Mouse (Mus musculus): ENCODE data around the gene Gm3233. TPM values are rescaled to one million over a fixed set of nuclear protein-coding genes. Genes with fewer than 3 reads are reported as not detected.
"Not testable (repeated sequence)": the region's sequence is repeated elsewhere in the genome, so short reads cannot be mapped to it uniquely, and the experiment has no call there.

Gene Gm3233
- polyA plus RNA-seq (2012; rRNA removed): not detected in 2 replicates

DNA sequence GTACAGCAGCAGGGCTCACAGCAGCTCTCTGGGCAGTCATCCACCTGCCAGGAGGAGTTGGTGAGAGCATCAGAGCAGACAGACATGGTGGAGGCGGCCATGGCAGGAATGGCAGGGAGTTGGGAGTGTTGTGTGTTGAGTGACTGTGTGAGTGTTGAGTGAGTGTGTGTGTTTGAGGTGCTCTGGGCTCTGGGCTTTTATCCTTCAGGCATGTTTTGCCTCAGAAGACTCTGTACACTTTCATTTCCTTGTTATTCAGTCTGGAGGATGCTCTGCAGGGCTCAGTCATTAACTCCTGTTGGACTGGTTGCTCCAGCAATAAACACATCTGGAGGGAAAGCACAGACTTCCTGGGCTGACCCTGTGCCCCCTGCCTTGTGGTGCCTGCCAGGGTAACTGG is at the start of gene Gm3233:
Gene Gm3233 (minus strand): TSS at position 101 of the 400 bp plus-strand sequence.
- not testable (repeated sequence) for H3K27ac ChIP-seq (ENCODE audit: insufficient read depth, low read length); H3K27me3 ChIP-seq (ENCODE audit: control insufficient read depth, insufficient read depth, low read length); H3K4me1 ChIP-seq (ENCODE audit: control insufficient read depth, insufficient read depth, insufficient read length); DNase-seq (ENCODE audit: low read depth in 1 of 2, low spot score in 2 of 2); H3K4me3 ChIP-seq (ENCODE audit: extremely low read depth, insufficient read depth, insufficient read length); H3K36me3 ChIP-seq (ENCODE audit: control insufficient read depth, insufficient read depth, low read length)
- no CpG with 5 or more reads among the region's 1 CpGs for WGBS

DNA sequence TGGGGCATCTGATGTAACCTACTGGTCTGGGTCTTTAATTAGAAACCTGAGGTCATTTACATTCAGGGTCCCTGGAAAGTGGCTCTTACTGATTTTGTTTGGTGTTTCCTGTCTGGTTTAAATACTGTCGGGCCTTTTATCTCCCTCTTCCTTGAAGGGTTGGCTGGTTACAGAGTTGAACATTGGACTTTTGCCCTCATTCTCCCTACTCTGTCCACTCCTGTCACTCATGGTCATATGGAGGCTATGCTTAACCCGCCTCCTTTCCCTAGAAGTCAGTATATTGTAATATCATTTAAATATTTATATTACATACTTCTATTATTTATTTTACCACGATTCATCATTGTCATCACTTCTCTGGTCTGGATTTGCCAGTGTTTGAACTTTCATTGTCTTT is 44.6 kb upstream of the Gm3233 start:
- WGBS: 59% methylated on average over 3 of the region's 3 CpGs
- TF ChIP-seq CTCF (IDR thresholded peaks at IDR 0.05; ENCODE audit: extremely low read depth, insufficient read depth, insufficient read length, insufficient replicate concordance) (no peak), POLR2A (IDR thresholded peaks at IDR 0.05; ENCODE audit: low read depth, low read length) (no peak)
- H3K27ac ChIP-seq (ENCODE audit: insufficient read depth, low read length): no peak overlapping the region
- no peak overlapping the region for H3K4me3 ChIP-seq (ENCODE audit: extremely low read depth, insufficient read depth, insufficient read length)
- H3K36me3 ChIP-seq (ENCODE audit: control insufficient read depth, insufficient read depth, low read length): no peaks in the 10 kb centered on the region
- no peak for DNase-seq (ENCODE audit: low read depth in 1 of 2, low spot score in 2 of 2)
- H3K27me3 ChIP-seq (ENCODE audit: control insufficient read depth, insufficient read depth, low read length): no peaks in the 10 kb centered on the region
- no peaks in the 10 kb centered on the region for H3K4me1 ChIP-seq (ENCODE audit: control insufficient read depth, insufficient read depth, insufficient read length)

DNA sequence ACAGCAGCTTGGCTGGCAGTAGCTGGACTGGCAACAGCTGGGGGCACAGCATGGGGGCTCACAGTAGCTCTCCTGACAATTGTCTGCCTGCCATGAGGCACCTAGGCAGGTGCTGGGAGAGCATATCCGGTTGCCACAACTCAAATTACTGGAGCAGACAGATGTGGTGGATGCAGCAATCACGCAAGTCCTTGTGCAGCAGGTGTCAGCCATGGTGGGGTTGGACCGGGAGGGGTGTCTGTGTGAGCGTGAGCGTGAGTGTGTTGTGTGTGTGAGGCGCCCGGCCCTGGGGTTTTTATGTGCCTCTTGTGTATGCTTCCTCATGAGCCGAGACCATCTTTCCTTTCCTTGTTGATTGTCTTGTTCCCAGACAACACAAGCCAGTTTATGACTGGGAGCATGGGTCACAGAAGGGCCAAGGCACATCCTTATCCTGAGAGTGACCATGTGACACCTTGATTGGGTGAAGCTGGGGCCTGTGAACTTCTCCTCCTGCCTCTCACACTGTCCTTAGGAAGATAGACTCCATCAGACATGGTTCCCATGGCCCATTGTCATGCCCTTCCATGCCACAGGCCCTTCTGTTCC is 39.5 kb upstream of the Gm3233 start, which contains the start of gene Gm19668:
Gene Gm19668 (minus strand): TSS at position 213 of the 588 bp plus-strand sequence.
- no peaks in the 10 kb centered on the region for H3K27me3 ChIP-seq (ENCODE audit: control insufficient read depth, insufficient read depth, low read length)
- H3K27ac ChIP-seq (ENCODE audit: insufficient read depth, low read length): no peak within 1 kb of the TSS
- H3K4me1 ChIP-seq (ENCODE audit: control insufficient read depth, insufficient read depth, insufficient read length): no peaks in the 10 kb centered on the region
- no peaks in the 10 kb centered on the region for H3K36me3 ChIP-seq (ENCODE audit: control insufficient read depth, insufficient read depth, low read length)
- no peak for TF ChIP-seq CTCF (IDR thresholded peaks at IDR 0.05; ENCODE audit: extremely low read depth, insufficient read depth, insufficient read length, insufficient replicate concordance)
- TF ChIP-seq POLR2A (IDR thresholded peaks at IDR 0.05; ENCODE audit: low read depth, low read length): no peak
- no peak for DNase-seq (ENCODE audit: low read depth in 1 of 2, low spot score in 2 of 2)
- 68% methylated on average over 8 of the region's 8 CpGs for WGBS
- H3K4me3 ChIP-seq (ENCODE audit: extremely low read depth, insufficient read depth, insufficient read length): no peak within 1 kb of the TSS

DNA sequence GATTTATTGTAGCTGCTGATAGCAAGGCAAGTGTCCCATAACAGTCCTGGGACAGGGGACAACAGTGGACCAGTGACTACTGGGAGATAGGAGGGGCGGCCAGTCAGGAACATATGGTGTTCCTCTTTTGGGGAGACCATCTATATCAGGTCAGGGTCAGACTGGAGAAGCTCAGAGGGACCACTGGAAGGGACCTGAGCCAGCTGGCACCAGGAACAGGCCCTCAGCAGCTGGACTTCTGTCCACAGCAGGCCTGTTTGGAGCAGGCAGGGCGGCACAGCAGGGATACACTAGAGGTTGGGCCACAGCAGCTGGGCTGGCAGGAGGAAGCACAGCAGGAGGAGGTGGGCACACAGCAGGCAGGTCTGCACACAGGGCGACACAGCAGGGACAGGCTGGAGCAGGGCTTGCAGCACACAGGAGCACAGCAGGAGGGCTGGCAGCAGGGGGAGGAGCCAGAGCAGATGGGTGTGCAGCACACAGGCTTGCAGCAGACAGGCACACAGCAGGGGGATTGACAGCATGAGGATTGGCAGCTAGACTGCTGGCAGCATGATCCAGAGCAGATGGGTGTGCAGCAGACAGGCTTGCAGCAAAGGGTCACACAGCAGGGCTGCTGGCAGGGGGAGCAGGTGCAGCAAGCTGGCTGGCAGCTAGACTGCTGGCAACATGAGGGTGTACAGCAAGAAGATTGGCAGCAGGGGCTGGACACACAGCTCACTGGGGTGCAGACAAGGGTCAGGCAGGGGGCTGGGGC is 38.9 kb upstream of the Gm3233 start:
- not testable (repeated sequence) for H3K36me3 ChIP-seq (ENCODE audit: control insufficient read depth, insufficient read depth, low read length); H3K4me1 ChIP-seq (ENCODE audit: control insufficient read depth, insufficient read depth, insufficient read length); H3K27me3 ChIP-seq (ENCODE audit: control insufficient read depth, insufficient read depth, low read length); H3K4me3 ChIP-seq (ENCODE audit: extremely low read depth, insufficient read depth, insufficient read length); H3K27ac ChIP-seq (ENCODE audit: insufficient read depth, low read length); DNase-seq (ENCODE audit: low read depth in 1 of 2, low spot score in 2 of 2)
- WGBS: 56% methylated on average over 3 of the region's 3 CpGs

DNA sequence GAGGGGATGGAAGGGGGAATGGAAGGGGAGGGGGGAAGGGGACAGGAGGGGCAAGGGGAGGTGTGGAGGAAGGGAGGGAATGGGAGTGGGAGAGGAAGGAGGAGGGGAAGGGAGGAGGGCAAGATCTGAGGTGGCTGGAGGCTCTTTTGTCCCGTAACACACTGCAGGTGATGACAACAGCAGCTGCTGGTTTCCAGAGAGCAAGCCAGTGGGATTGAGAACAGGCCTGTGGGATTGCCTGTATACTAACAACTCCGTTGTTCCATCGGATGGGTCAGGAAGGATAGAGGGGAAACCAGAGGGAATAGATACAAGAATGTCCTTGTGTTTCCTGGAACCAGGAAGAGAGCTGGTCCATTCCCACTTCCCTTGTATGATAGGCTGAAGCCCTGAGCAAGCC is 38.2 kb upstream of the Gm3233 start:
- Histone ChIP-seq H3K4me1 (ENCODE audit: control insufficient read depth, insufficient read depth, insufficient read length) (no peaks in the 10 kb centered on the region), H3K27me3 (ENCODE audit: control insufficient read depth, insufficient read depth, low read length) (no peaks in the 10 kb centered on the region), H3K36me3 (ENCODE audit: control insufficient read depth, insufficient read depth, low read length) (no peaks in the 10 kb centered on the region), H3K27ac (ENCODE audit: insufficient read depth, low read length) (no peak overlapping the region), H3K4me3 (ENCODE audit: extremely low read depth, insufficient read depth, insufficient read length) (no peak overlapping the region)
- TF ChIP-seq CTCF (IDR thresholded peaks at IDR 0.05; ENCODE audit: extremely low read depth, insufficient read depth, insufficient read length, insufficient replicate concordance) (no peak), POLR2A (IDR thresholded peaks at IDR 0.05; ENCODE audit: low read depth, low read length) (no peak)
- DNase-seq (ENCODE audit: low read depth in 1 of 2, low spot score in 2 of 2): no peak
- WGBS: 54% methylated on average over 3 of the region's 3 CpGs

DNA sequence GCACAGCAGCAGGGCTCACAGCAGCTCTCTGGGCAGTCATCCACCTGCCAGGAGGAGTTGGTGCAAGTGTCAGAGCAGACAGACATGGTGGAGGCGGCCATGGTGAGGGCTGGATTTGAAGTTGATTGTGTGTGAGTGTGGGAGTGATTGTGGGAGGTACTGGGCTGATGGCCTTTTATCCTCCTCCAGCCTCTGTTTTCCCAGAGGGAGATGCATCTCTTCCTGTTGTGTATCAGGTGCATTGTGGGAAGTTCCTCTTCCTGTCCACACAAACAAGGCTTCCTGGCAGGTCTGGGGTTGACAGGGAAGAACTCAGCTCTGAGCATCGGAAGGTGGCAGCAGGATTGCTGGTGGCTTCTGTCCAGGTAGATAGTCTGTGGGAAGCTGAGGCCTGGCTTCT is 35.5 kb upstream of the Gm3233 start, which contains the start of gene Gm9639:
Gene Gm9639 (minus strand): TSS at position 101 of the 400 bp plus-strand sequence.
- H3K27ac ChIP-seq (ENCODE audit: insufficient read depth, low read length): no peak within 1 kb of the TSS
- H3K4me3 ChIP-seq (ENCODE audit: extremely low read depth, insufficient read depth, insufficient read length): no peak within 1 kb of the TSS
- DNase-seq (ENCODE audit: low read depth in 1 of 2, low spot score in 2 of 2): no peak
- TF ChIP-seq CTCF (IDR thresholded peaks at IDR 0.05; ENCODE audit: extremely low read depth, insufficient read depth, insufficient read length, insufficient replicate concordance) (no peak), POLR2A (IDR thresholded peaks at IDR 0.05; ENCODE audit: low read depth, low read length) (no peak)
- no peaks in the 10 kb centered on the region for H3K36me3 ChIP-seq (ENCODE audit: control insufficient read depth, insufficient read depth, low read length)
- no peaks in the 10 kb centered on the region for H3K4me1 ChIP-seq (ENCODE audit: control insufficient read depth, insufficient read depth, insufficient read length)
- 66% methylated on average over 2 of the region's 2 CpGs for WGBS
- no peaks in the 10 kb centered on the region for H3K27me3 ChIP-seq (ENCODE audit: control insufficient read depth, insufficient read depth, low read length)

DNA sequence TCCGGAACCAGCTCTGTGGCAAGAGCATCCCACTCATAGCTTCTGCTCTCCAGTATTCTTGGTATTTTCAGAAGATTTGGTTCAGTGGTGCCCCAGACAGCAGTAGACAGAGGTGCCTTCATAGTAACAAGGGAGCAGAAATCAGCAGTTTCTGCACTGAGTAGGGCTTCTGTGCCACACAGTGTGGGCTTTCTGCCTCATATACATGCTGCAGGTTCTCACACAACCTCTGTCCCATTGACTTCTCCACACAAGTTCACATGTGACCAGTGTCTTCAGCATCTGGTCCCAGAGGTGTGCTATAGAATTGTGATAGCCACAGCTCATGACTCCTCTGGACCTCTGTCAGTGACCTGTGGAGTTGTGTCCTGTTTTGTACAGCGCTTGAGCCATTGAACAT is 29.1 kb upstream of the Gm3233 start:
- H3K4me3 ChIP-seq (ENCODE audit: extremely low read depth, insufficient read depth, insufficient read length): no peak overlapping the region
- no peak overlapping the region for H3K27ac ChIP-seq (ENCODE audit: insufficient read depth, low read length)
- DNase-seq (ENCODE audit: low read depth in 1 of 2, low spot score in 2 of 2): no peak
- TF ChIP-seq POLR2A (IDR thresholded peaks at IDR 0.05; ENCODE audit: low read depth, low read length): no peak
- TF ChIP-seq CTCF (IDR thresholded peaks at IDR 0.05; ENCODE audit: extremely low read depth, insufficient read depth, insufficient read length, insufficient replicate concordance): no peak
- no peaks in the 10 kb centered on the region for H3K27me3 ChIP-seq (ENCODE audit: control insufficient read depth, insufficient read depth, low read length)
- no peaks in the 10 kb centered on the region for H3K36me3 ChIP-seq (ENCODE audit: control insufficient read depth, insufficient read depth, low read length)
- no peaks in the 10 kb centered on the region for H3K4me1 ChIP-seq (ENCODE audit: control insufficient read depth, insufficient read depth, insufficient read length)
- 70% methylated on average over 2 of the region's 2 CpGs for WGBS

DNA sequence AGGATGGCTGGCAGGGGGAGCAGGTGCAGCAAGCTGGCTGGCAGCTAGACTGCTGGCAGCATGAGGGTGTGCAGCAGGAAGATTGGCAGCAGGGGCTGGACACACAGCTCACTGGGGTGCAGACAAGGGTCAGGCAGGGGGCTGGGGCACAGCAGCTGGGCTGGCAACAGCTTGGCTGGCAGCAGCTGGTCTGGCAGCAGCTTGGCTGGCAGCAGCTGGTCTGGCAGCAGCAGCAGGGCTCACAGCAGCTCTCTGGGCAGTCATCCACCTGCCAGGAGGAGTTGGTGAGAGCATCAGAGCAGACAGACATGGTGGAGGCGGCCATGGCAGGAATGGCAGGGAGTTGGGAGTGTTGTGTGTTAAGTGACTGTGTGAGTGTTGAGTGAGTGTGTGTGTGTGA is 28.4 kb upstream of the Gm3233 start, which contains the start of gene Gm7137:
Gene Gm7137 (minus strand): TSS at position 325 of the 400 bp plus-strand sequence.
- not testable (repeated sequence) for H3K27me3 ChIP-seq (ENCODE audit: control insufficient read depth, insufficient read depth, low read length); H3K27ac ChIP-seq (ENCODE audit: insufficient read depth, low read length)
- 78% methylated on average over 1 of the region's 1 CpGs for WGBS

DNA sequence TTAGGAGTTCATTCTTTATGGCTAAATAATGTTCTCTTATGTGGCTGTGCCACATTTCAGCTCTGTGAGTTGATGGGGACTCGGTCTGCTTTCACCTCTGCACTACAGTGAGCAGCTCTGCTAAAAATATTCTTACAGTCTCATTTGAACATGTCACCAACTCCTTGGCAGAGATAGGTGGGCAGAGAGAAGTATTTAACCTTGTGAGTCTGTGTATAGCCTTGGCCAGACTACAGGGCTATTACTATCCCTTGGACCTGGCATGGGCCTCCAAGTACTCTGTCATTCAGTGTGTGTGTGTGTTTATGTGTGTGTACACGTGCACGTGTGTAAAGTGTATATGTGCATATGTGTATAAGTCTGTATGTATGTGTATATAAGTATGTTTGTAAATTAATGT is 23.9 kb upstream of the Gm3233 start:
- not testable (repeated sequence) for H3K27me3 ChIP-seq (ENCODE audit: control insufficient read depth, insufficient read depth, low read length); H3K27ac ChIP-seq (ENCODE audit: insufficient read depth, low read length); H3K4me1 ChIP-seq (ENCODE audit: control insufficient read depth, insufficient read depth, insufficient read length); DNase-seq (ENCODE audit: low read depth in 1 of 2, low spot score in 2 of 2); H3K36me3 ChIP-seq (ENCODE audit: control insufficient read depth, insufficient read depth, low read length); H3K4me3 ChIP-seq (ENCODE audit: extremely low read depth, insufficient read depth, insufficient read length)
- 96% methylated on average over 2 of the region's 3 CpGs for WGBS

More for the DNA sequence above, 28.4 kb upstream of the Gm3233 start, which contains the start of gene Gm7137:
- not testable (repeated sequence) for DNase-seq (ENCODE audit: low read depth in 1 of 2, low spot score in 2 of 2); H3K4me3 ChIP-seq (ENCODE audit: extremely low read depth, insufficient read depth, insufficient read length); H3K4me1 ChIP-seq (ENCODE audit: control insufficient read depth, insufficient read depth, insufficient read length); H3K36me3 ChIP-seq (ENCODE audit: control insufficient read depth, insufficient read depth, low read length)

DNA sequence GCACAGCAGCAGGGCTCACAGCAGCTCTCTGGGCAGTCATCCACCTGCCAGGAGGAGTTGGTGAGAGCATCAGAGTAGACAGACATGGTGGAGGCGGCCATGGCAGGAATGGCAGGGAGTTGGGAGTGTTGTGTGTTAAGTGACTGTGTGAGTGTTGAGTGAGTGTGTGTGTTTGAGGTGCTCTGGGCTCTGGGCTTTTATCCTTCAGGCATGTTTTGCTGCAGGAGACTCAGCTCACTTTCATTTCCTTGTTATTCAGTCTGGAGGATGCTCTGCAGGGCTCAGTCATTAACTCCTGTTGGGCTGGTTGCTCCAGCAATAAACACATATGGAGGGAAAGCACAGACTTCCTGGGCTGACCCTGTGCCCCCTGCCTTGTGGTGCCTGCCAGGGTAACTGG is 23.0 kb upstream of the Gm3233 start, which contains the start of gene Gm3250:
Gene Gm3250 (minus strand): TSS at position 101 of the 400 bp plus-strand sequence.
- H3K27ac ChIP-seq (ENCODE audit: insufficient read depth, low read length); DNase-seq (ENCODE audit: low read depth in 1 of 2, low spot score in 2 of 2); H3K4me1 ChIP-seq (ENCODE audit: control insufficient read depth, insufficient read depth, insufficient read length); H3K27me3 ChIP-seq (ENCODE audit: control insufficient read depth, insufficient read depth, low read length); H3K4me3 ChIP-seq (ENCODE audit: extremely low read depth, insufficient read depth, insufficient read length); H3K36me3 ChIP-seq (ENCODE audit: control insufficient read depth, insufficient read depth, low read length): not testable (repeated sequence)
- WGBS: 40% methylated on average over 1 of the region's 1 CpGs

Data from spleen, adult 2 months (tissue).